Mouse (Mus musculus): ENCODE measurements at regions not wholly inside any gene's neighbourhood (a gene's known extent, or its start where the extent isn't known, plus 50 kb on each side); places are given as distances from the start of the nearest gene placed in this dataset.

DNA sequence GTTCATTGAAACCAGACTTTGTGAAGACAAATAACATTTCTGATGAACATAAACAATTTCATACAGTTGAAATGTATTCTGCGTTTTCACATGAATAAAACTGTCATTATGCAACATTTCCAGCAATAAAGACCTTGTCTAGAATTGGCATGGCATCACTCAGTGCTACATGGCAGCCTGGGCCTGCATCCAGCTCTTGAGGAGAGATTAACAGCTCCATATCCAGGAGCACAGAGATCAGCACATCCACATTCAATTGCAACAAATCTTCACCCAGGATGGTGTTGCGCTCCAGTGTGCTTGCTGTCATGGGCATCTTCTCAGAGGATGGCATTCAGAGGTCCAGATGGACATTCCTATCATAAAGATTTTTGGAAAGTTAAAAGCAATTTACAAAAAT lies 196.7 kb upstream of the Tmem161b start:
- no peak for DNase-seq

DNA sequence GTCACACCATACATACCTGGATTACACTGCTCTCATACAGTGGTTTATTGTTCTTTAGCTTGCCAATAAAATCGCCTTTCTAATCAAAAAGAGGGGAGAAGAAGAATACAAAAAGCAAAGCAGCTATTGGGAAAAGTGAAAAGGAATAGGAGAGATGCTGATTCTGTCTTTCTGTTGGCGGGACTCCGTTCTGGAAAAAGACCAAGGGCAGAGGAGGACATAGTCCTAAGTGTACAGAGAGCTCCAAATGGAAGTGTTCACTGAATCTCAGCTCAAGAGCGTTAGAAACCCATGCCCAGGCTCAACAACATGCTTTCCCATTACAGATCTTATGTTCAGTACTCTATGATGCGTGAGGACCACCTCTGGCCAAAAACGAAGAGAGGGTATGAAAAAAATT lies 174.4 kb upstream of the Tmem161b start:
- DNase-seq, result no peak

DNA sequence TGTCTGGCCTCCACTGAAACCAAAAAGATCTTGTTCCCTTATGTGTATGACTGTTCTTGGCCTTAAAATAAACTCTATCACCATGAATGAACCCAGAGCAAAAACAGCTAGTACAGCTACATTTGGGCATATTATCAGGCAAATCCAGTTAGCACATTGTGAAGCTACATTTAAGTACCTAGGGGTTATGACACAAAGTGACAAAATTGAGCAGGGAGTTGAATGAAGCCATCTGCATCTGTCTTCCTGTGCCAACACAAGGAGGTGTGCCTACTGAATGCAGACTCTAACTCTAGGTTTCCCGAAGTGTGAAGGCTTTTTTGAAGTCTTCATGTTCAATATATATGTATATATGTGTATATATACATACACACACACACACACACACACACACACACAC lies 169.9 kb upstream of the Tmem161b start:
- no peak for DNase-seq

DNA sequence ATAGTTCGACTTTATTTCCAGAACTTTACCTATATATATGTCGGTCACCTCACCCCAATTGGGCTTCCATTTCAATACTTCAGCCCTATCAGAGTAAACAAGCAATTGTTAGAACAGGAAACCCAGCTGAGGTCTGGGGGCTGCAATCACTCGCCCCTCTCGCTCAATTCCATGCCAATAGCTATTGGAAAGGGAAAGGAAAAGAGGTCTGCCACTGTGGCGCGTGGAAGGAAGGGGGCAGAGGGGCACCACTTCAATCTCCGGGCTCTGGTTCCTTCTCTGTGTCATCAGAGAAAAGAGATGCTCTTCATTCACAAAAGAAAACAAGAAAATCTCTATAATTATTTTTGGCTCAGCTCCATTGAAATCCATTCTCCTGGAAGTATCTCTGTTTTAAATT lies 167.1 kb upstream of the Tmem161b start:
- no peak for DNase-seq

DNA sequence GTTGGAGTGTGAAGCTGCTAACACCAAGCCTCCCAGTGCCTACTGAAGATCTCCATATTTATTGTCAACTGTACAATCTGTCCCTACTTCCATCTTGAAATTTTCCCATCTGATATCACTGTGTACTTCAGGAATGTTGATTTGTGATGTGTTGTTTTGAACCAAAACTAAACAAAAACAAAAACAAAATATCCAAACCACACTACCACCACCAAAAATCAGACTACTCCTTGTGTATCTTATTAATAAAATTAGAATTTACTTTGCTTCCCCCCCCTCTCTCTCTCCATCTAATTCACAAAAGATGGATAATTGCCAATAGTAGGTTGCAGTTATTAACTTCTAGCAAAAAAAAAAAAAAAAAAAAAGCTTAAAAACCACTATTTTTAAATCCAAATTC lies 166.5 kb upstream of the Tmem161b start:
- no peak for DNase-seq

DNA sequence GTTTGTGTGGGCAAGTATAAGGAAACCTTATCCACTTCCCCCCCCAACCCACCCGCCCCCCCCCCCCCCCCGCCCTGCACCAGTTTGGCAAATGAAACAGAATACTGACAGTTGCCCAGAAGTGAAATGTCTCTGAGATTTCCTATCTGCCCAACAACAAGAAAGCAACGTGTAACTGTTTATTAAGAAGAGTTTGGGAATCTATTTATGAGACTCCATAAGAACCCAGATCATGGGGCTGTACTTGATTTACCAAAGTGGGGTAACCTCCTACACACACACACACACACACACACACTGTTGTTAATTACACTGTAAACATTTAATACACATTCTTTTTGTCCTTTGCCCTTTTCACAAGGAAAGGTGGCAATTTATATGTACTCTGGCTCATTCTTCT lies 165.6 kb upstream of the Tmem161b start:
- no peak for DNase-seq

DNA sequence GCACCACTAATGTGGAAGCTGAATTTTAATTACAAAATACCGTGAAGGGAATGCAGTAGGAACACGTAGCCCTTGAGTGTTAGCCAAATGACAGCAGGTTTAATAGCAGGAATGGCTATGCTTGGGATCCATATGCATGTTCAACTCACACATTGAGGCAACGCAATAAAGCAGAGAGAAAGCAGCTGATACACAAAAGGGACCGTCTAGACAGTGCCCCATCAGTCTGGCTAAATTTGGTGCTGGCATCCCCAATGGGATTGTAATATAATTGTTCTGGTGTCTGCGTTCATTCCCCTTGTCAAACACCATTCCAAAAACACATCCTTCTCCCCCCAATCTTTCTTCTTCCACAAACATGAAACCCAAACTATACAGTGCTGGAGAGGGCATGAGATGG lies 165.1 kb upstream of the Tmem161b start:
- no peak for DNase-seq

DNA sequence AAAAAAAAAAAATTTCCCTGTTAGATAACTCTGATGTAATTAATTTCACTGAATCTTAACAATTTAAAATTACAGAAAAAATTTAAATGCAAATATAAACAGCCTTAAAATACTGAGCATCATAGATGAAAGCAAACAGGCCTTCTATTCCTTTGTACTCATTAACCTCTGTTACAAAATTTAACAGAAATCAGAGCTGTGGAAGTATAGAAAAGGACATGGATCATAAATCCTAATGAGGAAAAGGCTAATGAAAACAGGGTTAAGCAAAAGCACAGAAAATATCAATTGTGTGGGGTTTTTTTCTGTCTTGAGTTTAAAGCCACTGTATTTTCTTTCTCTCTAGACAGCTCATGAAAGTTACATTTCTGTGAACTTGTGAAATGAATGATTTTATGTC lies 164.6 kb upstream of the Tmem161b start:
- DNase-seq, result no peak

DNA sequence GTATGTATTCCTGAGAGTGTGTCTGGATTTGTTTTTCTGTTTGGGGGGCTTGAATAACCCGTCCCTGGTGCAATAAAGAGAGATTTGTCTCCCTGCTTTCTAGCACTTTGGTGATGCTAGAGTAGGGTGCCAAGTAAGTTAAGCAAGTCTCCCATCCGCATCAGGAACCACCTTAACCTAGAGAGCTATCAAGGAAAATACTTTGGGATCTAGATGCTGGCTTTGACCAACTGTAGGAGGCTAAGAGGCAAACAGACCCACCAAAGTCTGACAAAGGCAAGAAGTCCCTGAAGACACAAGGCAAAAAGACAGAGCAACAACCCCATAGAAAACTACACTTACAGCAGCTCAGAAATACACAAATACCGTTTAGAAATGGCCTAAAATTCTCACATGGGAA lies 163.8 kb upstream of the Tmem161b start:
- no peak for DNase-seq

DNA sequence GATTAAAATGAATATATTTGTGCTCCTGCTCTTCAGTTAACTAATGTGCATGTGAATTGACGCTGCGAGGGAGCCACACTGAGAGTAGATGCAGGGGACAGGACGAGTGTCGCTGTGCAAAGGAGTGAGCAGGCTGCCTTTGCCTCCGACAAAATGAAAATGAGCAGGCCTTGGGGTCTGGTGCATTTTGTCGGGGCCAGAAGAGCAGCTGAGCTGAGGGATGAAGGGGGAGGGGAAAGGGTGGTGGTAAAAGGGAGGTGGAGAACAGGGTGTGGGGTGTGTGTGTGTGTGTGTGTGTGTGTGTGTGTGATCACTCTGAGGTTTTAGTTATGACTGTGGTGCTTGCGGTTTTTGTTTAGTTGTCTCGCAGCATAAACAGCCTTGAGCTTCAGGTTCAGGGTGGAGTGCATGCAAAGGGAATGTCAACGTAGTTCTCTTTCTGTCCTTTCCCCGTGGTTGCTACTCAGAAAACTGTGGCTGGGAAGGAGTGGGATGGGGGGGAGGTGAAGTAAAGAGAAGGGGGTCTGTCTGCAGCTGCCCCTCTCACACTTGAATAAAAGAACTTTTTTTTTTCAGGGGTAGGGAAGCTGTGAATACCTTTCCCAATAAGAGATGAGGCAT lies 163.0 kb upstream of the Tmem161b start:
- DNase-seq, result peak; percentile 14

DNA sequence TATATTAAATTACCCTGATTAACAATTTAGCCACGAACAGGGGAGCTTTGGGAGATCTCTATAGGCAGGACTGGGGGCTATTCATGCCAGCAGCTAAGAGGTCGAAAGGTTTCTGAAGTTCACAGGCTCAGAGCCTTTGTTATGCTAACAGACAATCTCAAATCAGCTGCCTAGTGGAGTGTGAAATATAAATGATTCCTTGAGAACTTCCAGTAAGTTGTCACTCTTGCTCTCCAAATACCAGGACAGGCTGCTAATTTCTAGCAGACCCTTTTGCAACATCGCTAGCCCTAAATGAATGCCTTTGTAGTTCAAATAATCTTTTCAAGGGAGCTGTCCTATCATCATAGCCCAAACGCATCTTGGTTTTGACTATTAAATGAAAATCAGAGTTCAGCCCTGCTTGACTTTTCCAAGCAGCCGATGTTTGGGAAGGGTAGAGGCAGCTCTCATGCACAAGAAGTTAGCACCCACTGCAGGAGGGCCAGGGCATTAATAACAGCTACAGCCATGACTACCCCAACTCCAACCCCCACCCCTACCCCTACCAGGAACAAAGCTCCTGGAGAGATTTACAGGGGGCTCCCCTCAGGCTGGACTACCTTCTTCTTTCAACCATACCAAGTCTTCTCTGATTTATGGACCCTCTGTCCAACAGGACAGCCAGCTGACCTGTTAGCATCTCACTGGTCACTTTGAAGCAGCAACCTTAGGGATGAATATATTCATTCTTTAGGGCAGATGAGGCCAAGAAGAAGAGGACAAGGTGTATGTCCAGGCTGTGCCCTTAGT lies 162.2 kb upstream of the Tmem161b start:
- no peak for DNase-seq

DNA sequence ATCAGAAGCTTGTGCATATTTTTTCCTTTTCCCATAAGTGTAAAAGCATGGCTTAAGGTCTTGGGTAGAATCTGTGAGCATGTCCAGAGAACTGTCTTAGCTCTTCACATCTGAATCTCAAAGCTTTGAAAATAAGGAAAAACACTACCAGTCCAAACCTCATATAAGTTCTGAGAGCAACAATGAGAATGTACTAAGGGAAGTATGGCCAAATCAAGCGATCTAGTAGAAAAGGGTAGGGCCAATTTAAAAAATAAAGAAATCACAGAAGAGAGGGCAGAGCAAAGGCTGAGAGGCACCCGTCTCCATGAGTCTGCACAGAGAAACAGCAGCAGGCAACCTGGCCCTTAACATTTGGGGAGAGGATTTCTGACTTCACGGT lies 161.7 kb upstream of the Tmem161b start:
- no peak for DNase-seq

DNA sequence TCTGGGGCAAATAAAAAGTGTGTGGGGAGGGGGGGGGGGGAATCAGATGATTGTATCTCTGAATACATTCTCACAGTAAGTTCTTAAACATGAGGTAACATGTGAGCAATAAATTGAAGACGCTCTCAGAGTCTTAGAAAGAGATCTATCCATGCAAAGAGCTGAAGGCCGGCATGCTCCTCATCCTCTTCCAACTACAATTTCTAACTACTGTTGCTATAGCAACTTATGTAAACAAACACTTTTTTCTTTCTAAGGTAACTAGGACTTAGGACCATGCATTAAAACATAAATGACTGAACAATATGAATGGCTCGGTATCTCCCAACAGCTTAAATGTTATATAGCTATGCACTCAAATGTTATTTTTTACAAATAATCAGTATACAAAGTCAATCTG lies 161.2 kb upstream of the Tmem161b start:
- DNase-seq, result no peak

DNA sequence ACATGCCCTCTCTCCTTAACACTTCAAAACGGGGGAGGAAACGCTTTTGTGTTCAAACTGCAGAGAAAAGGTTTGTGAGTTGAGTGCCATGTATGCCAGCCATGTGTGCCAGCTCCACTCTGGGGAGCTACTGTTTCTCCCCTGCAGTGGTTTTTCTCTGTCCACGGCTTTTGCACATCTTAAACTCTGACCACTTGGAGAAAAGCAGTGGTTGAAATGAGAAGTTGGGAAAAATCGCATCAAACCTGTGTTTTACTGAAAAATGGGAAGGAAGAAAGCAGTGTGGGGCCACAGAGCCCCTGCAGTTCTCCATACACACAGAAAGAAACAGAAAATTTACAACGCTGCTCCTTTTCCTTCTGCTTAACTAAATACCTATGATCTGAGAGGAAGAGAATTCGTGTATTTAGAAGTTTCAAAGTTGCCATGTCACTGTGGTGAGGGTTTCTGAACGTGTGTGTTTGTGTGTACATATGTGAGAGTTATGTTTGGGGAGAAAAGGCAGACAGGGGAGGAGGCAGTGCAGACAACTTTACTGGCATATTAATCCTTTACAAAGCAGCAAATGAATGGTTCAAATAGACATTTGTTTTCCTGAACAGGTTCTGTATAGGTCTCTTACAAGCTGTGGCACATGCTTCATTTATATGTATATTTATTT lies 160.1 kb upstream of the Tmem161b start:
- DNase-seq, result no peak

DNA sequence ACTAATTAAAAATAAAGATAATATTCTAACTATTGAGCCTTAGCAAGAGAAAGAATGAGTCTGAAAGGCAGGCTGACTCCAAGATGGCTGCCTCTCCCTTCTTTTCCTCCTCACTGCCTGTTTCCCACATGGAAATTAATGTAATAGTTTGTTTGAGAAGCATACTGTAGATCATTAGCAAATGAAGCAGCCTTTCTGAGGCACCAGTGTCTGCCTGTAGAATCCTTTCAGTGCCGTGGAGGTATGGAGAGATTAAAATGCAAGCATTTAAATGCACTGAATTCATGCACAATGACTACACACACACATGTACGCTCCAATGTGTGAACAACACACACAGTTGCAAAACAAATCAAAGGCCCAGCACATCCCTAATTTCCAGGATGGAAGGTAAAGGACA lies 159.5 kb upstream of the Tmem161b start:
- no peak for DNase-seq

DNA sequence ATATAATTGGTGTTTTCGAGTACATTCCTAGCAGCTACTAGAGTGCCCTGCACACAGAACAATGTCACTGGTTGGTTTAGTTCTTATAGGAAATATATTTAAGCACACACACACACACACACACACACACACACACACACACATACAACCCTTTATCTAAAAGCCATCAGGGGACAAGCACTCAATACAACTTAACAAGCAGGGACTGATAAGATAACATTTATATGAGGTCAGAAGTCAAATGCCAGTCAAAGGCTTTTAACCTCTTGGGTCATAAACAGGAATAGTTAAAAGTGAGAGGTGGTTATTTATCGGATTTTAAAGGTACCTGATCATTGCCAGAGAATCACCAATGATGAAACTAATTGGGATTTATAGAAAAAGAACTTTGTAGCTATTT lies 158.7 kb upstream of the Tmem161b start:
- no peak for DNase-seq

DNA sequence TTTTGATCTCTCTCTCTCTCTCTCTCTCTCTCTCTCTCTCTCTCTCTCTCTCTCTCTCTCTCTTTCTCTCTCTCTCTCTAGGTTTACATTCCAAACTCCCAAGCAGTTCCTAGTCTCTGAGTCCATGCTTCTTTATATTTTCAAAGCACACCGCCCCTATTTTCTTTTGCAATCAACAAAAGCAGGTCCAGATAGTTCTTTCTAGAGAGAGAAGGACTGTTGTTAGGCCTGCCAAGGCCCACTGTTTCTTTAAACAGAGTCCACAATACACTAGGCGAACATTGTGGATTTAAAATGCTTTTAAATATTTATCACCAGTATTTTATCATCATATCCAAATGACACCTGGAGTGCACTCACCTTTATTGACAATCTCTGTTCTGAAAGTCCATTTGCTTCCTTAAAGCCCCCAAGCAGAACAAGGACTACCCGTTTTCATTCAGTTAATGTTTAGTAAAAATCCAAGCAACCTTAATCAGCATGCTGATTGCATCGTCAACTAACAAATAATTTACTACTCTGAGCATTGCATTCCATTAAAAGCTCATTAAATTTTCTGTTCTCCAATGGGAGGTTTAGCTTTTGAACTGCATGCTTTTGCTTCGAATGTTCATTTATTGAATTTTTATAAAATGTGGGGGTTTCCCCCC lies 157.7 kb upstream of the Tmem161b start:
- DNase-seq, result no peak

DNA sequence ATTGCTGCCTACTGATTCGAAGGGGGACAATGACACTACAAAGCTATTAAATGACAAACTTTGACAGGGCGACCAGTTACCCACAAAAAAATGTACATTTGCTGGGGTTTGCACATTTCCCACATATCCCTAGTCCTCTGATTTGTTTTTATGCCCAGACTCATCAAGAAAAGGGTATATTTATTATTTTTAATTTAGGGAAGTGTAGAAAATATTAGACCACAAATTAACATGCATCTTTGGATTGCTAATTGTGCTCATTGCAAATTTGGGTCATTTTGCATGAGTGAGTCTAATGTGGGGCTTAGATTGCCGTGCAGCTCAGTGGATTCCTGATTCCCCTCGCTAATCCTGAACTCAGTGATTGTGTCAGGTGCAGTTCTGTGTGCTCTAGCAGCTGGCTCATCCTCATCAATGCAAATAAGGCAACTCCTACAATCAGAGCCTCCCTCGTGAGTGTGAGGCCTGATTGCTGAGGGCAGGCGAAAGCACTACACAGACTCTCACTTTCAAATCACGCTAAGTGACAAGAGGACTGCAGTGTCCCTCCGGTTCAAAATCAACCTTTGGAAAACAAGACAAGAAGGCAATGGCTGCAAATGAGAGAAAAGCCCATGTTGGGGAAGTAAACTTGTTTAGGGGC lies 156.7 kb upstream of the Tmem161b start:
- DNase-seq, result no peak

DNA sequence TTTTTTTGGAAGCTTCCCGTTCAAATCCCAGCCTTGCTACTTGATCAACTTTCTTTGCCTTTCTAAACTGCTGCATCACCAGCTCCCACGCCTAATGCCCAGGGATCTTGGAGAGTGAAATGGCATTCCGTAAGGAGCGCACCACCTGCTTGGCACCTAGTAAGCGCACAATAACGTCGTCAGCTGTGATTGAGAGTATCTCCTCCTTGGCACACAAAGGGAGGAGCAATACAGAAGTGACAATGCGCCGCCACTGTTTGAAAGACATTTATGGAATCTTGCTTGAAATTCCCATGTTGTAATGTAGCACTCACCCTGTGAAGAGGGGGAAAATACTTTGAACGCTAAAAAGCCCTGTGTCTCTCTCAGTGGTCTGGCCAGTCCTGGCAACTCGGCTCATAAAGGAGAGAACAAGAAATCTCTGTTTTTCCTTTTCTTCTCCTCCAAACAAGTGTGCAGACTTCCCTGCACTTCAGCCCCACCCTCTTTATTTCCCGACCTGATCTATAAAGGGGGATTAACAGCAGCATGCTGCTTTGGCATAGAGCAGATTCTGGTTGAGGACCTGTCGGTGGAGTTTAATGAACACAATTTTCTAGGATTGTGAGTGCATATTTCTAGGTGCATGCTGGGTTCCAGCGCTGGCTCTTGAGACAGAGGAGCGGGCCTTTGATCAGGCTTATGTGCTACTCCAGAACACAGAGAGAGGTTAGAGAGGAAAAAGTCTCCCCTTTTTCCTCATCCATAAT lies 155.7 kb upstream of the Tmem161b start:
- no peak for DNase-seq

DNA sequence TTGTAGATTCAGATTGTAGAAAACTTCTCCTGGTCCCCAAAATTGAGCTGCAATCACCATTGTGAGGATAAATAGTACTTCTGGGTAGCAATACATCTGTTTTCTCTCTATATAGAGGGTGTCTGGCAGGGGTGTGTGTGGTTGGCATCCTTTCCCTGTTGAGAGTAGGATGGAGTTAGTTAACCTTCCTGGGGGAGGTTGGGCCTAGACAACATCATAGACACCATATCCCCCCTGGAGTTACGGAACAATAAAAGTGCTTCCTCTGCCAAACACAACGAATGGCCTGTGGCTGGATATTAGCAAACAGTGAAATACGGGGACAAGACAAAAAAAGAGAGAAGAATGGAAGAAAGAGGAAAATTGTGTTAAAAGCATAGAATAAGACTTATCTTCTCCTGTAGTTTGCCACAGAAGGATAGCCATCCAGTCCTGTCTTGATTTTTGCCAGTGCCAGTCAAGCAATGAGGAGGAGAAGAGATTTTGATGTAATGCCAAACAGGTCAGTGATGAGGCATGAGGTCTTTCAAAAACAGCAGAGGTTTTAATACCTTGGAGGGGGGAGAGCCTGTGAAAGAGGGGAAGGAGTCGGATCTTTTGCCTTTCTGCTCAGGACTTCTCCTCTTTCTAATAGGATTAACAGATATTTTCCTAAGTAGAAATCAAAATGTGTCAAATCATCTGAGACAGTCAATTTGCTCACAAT lies 155.0 kb upstream of the Tmem161b start:
- DNase-seq, result no peak

DNA sequence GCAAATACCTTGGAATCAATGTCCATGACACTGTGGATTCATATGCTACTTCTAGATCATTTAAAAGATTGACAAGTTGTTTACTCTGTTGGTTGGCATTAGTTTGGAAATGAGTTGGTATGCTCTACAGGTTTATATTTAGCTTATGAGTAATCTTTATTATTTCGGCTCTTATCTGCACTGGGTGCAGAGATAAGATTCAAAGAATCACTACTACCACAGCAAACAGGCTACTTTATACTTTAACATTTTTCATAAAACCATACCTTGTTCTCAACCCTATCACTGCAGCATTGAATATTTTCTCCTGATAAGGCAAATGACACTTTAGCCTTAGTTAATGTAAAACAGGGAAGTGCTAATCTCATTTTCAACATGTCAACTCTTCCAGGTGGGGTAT lies 153.7 kb upstream of the Tmem161b start:
- DNase-seq, result no peak

All from thymus, postnatal 14 days (tissue).